Mouse (Mus musculus): Measurements from ENCODE around the gene Ltbp1.

- no peak for TF ChIP-seq CTCF (IDR thresholded peaks at IDR 0.05; ENCODE audit: insufficient read depth, low read depth, low read length)
- no peak for TF ChIP-seq POLR2A (IDR thresholded peaks at IDR 0.05; ENCODE audit: insufficient read depth, low read depth, low read length)
Observed at GRCm38 (mm10) chr17:74987067-74987466, 18.3 kb upstream of the Ltbp1 start.

All from olfactory bulb, adult 2 months (tissue).